9 mouse cellular contexts compared by ENCODE assay signal in genomic region chr2:18952102-18952673, GRCm38 (mm10). TPM values are rescaled to one million over a fixed set of nuclear protein-coding genes. Genes with fewer than 3 reads are reported as not detected.
DNase-seq lines count a peak whose midpoint lies in the region; ATAC-seq and TF ChIP-seq lines count a peak whose summit lies in the region.
"Had no signal": no experiment of that assay in that cellular context is flagged by ENCODE, and none has a peak within 500 bp of the region (broad histone marks: within the 10 kb centered on the region; RNA-seq: fewer than 3 reads in every experiment).

No protein-coding gene starts in this region.

- TF ChIP-seq CTCF in spleen, adult 2 months (IDR thresholded peaks at IDR 0.05; ENCODE audit: extremely low read depth, insufficient read depth, insufficient read length, insufficient replicate concordance), result no peak

- ATAC-seq in embryonic facial prominence, embryonic 11.5 days (replicated peaks; ENCODE audit: insufficient number of reproducible peaks, low FRiP score, low TSS enrichment, low read depth), result no peak
- peak; percentile 65 for ATAC-seq in megakaryocyte progenitor cell, adult 5-6 weeks (replicated peaks; ENCODE audit: poor library complexity)

- H3K36me3 ChIP-seq in embryonic facial prominence, embryonic 11.5 days (replicated peaks; ENCODE audit: control insufficient read depth, insufficient read depth, low read depth, low read length), result no peaks in the 10 kb centered on the region
- no peaks in the 10 kb centered on the region for H3K36me3 ChIP-seq in embryonic facial prominence, embryonic 10.5 days (replicated peaks)
- H3K36me3 ChIP-seq in spleen, adult 2 months (ENCODE audit: control insufficient read depth, insufficient read depth, low read length), result no peaks in the 10 kb centered on the region

- no peaks in the 10 kb centered on the region for H3K27me3 ChIP-seq in embryonic facial prominence, embryonic 11.5 days (ENCODE audit: control insufficient read depth, insufficient read depth, low read length)
- no peaks in the 10 kb centered on the region for H3K27me3 ChIP-seq in embryonic facial prominence, embryonic 10.5 days (replicated peaks; ENCODE audit: low read depth, poor library complexity, severe bottlenecking)
- H3K27me3 ChIP-seq in spleen, adult 2 months (ENCODE audit: control insufficient read depth, insufficient read depth, low read length), result no peaks in the 10 kb centered on the region

- H3K9me3 ChIP-seq in embryonic facial prominence, embryonic 11.5 days (replicated peaks; ENCODE audit: control insufficient read depth, low read length), result no peaks in the 10 kb centered on the region
- H3K9me3 ChIP-seq in embryonic facial prominence, embryonic 10.5 days, result no peaks in the 10 kb centered on the region

- H3K4me1 ChIP-seq in embryonic facial prominence, embryonic 11.5 days (ENCODE audit: control insufficient read depth, insufficient read depth, low read length), result no peaks in the 10 kb centered on the region
- H3K4me1 ChIP-seq in embryonic facial prominence, embryonic 10.5 days, result peaks cover 41% of the 10 kb centered on the region
- peaks cover 33% of the 10 kb centered on the region for H3K4me1 ChIP-seq in spleen, adult 2 months (ENCODE audit: control insufficient read depth, insufficient read depth, insufficient read length)

- H3K9ac ChIP-seq in embryonic facial prominence, embryonic 11.5 days (replicated peaks; ENCODE audit: low read length), result no peak overlapping the region

- no peak overlapping the region for H3K27ac ChIP-seq in embryonic facial prominence, embryonic 11.5 days (replicated peaks; ENCODE audit: low read depth, low read length)
- H3K27ac ChIP-seq in embryonic facial prominence, embryonic 10.5 days (replicated peaks), result no peak overlapping the region
- peak overlapping the region; percentile 47 for H3K27ac ChIP-seq in spleen, adult 2 months (ENCODE audit: insufficient read depth, low read length)

- WGBS in embryonic facial prominence, embryonic 11.5 days, result 44% methylated on average over 7 of the region's 7 CpGs
- 55% methylated on average over 7 of the region's 7 CpGs for WGBS in embryonic facial prominence, embryonic 10.5 days
- 5% methylated on average over 7 of the region's 7 CpGs for WGBS in spleen, adult 2 months

- TF ChIP-seq POLR2A in spleen, adult 2 months (IDR thresholded peaks at IDR 0.05; ENCODE audit: low read depth, low read length), result no peak

- H3K4me2 ChIP-seq in embryonic facial prominence, embryonic 11.5 days (ENCODE audit: low read depth, low read length), result no peak overlapping the region

- DNase-seq in embryonic facial prominence, embryonic 11.5 days (ENCODE audit: low spot score), result peak; percentile 33
- no peak for DNase-seq in embryonic facial prominence, embryonic 10.5 days (ENCODE audit: low spot score)
- DNase-seq in spleen, adult 2 months (ENCODE audit: low read depth in 1 of 2, low spot score in 2 of 2), result peak in 1 of 2 experiments; percentile 61
- DNase-seq in spleen, postnatal 10 days (ENCODE audit: low spot score in 2 of 2), result no peak
- no peak for DNase-seq in adrenal gland, adult 8-10 months
- no peak for DNase-seq in layer of hippocampus, postnatal 10 days (ENCODE audit: low spot score in 2 of 2)
- no peak for DNase-seq in cerebellum, adult 9-11 months
- DNase-seq: gastrocnemius, postnatal 10 days had no signal

- no peak overlapping the region for H3K4me3 ChIP-seq in embryonic facial prominence, embryonic 11.5 days (ENCODE audit: low read depth, low read length)
- no peak overlapping the region for H3K4me3 ChIP-seq in embryonic facial prominence, embryonic 10.5 days
- no peak overlapping the region for H3K4me3 ChIP-seq in spleen, adult 2 months (ENCODE audit: extremely low read depth, insufficient read depth, insufficient read length)

RNA-seq across cellular contexts. Expression of gene Pip4k2a, which starts 45.7 kb away (rescaled TPM):
- polyA plus RNA-seq in embryonic facial prominence, embryonic 11.5 days (2014; fragmentation: Nextera tagmentation; extraction: Ambion mirVana), result 9.5 and 9.7 TPM in 2 replicates
- 5.2 and 6.1 TPM in 2 replicates for polyA plus RNA-seq in embryonic facial prominence, embryonic 10.5 days (2016; fragmentation: Nextera tagmentation; extraction: Ambion mirVana)
- polyA plus RNA-seq in spleen, adult 2 months (2012; rRNA removed), result 21.4 and 21.8 TPM in 2 replicates
- 47.3 and 62.2 TPM in 2 replicates for total RNA-seq in megakaryocyte progenitor cell, adult 5-6 weeks (2015)
- 23.2 and 23.5 TPM in 2 replicates for total RNA-seq in megakaryocyte progenitor cell, adult 5-6 weeks (2017)
- 10 to 100 TPM; 35.3 to 46.5 (median 39.4) TPM for total RNA-seq in adrenal gland, adult 8-10 months (2022)
- total RNA-seq in layer of hippocampus, postnatal 10 days (2021), result 10 to 100 TPM; 27.1 to 29.8 TPM

RNA-seq across cellular contexts. Expression of gene 4930426L09Rik, which starts 46.0 kb away (rescaled TPM):
- 0.24 and 0.32 TPM in 2 replicates for polyA plus RNA-seq in embryonic facial prominence, embryonic 11.5 days (2014; fragmentation: Nextera tagmentation; extraction: Ambion mirVana)
- polyA plus RNA-seq in embryonic facial prominence, embryonic 10.5 days (2016; fragmentation: Nextera tagmentation; extraction: Ambion mirVana), result 0.24 and 0.30 TPM in 2 replicates
- 0.69 and 1.2 TPM in 2 replicates for polyA plus RNA-seq in spleen, adult 2 months (2012; rRNA removed)
- total RNA-seq in megakaryocyte progenitor cell, adult 5-6 weeks (2015), result 1.2 and 1.4 TPM in 2 replicates
- total RNA-seq in megakaryocyte progenitor cell, adult 5-6 weeks (2017), result 0.17 TPM in 1 of 2 replicates, not detected in the other
- total RNA-seq in adrenal gland, adult 8-10 months (2022), result 1 to 10 TPM in 1 of 4 experiments, under 1 TPM in 3; 0.23 to 1.2 (median 0.79) TPM
- 1 to 10 TPM in 1 of 2 experiments, under 1 TPM in 1; 0.54 to 1.1 TPM for total RNA-seq in layer of hippocampus, postnatal 10 days (2021)
